Mouse (Mus musculus) erythroblast, adult 5-6 weeks (primary cell): ENCODE data around the gene Raver1. TPM values are rescaled to one million over a fixed set of nuclear protein-coding genes. Genes with fewer than 3 reads are reported as not detected.

ENCODE experiments used
- ATAC-seq: replicated peaks from 2 replicates; pipeline ENCODE4 v1.8.0; 2016; ENCODE audit warnings: moderate number of reproducible peaks, mild to moderate bottlenecking, moderate TSS enrichment, inconsistent platforms; ENCODE audit not compliant: poor library complexity, low FRiP score, severe bottlenecking
- total RNA-seq, 2 experiments: library from RNA; stranded (forward) in 1 of 2; stranded (reverse) in 1 of 2; fragments of 150-400 nt in 1 of 2; fragments of 200-764, 138-1000 nt in 1 of 2; gene quantifications; 2 replicates each; pipeline versions ENCODE4 v1.2.3 to v1.2.4; 2015 to 2017; ENCODE audit warnings: low replicate concordance in 2 of 2

Gene Raver1
- total RNA-seq (2015; ENCODE audit: low replicate concordance) (4.0 and 11.7 TPM in 2 replicates), total RNA-seq (2017; ENCODE audit: low replicate concordance) (3.8 and 7.8 TPM in 2 replicates)

DNA sequence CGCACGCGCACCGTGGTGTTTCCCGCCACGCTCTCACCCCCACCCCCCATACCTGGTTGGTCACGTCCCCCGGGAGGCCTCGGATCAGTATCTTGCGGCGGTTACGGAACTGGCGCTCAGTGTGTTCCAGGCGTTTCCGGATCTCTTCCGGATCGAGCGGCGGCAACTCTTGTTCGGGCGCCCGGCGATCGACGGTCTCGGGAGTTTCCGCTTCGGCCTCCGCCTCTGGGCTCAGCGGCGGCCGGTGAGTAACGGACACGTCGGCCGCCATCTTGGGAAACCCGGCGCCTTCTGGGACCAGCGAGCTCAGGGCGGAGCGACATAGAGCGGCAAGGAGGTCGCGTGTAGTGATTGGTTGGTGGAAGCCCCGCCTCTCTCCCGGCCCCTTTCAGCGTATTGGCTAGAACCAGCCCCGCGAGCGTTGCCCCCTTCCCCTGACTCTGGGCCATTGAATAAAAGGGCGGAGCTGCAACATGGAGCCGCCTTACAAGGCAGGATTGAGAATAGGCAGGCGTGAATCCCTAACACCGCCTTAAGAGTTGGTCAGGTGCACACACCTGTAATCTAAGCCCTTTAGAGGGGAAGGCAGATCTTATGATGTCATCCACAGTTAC, at the start of gene Raver1, which contains the start of gene Gm38431:
TSS of gene Raver1 (minus strand) at position 302 of the 614 bp plus-strand sequence.
TSS of gene Gm38431 (minus strand) at position 291 of the 614 bp plus-strand sequence.
- ATAC-seq: peak; percentile 96

DNA sequence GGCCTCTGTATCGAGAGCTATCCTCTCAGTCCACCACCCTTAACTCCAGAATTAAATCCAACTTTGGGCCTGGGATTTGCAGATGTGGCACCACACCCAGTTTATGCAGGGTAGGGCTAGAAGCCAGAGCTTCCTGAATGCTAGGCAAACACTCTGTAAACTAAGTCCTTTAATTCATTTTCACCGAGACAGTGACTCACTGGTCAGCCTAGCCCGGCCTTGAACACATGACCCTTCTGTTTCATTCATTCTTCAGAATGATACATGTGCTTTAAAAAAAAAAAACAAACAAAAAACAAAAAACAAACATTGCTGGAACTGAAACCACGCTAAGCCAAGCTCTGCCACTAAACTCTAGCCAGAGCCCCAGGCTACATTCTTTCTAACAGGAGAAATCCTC, 46.6 kb upstream of the Raver1 start:
- ATAC-seq: no peak

DNA sequence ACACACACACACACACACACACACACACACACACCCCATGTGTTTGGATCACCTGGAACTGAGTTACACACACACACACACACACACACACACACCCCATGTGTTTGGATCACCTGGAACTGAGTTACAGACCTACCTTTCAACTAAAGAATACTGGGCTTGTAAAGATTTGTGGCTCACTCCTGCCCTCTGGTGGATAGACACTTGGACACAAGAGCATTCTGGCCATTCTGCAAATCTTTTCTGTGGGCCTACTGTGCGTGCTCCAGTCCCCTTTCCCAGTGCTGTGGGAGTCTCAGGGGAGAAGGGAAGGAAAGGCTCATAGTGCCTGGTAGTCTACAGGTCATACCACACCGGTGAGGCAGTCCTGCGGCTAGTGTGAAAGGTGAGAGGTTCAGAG, 45.4 kb upstream of the Raver1 start:
- ATAC-seq: peak; percentile 77

DNA sequence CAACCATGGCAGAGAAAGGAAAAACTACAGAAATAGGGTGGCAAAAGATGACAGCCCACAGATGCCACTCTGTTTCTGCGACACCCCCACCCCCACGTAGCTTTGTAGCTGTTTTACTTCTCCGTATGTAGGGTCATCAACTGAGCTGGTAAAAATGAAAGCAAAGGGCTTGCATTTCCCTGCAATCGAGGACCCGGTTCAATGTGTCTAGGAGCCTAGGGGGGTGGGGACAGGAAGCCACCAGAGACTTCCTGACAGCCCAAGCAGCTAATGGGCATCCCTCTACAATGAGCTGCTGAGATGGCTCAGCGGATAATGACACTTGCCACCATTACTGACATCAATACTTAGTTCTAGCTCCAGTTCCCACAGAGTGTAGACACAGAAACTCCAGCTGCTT, 44.6 kb upstream of the Raver1 start:
- no peak for ATAC-seq

DNA sequence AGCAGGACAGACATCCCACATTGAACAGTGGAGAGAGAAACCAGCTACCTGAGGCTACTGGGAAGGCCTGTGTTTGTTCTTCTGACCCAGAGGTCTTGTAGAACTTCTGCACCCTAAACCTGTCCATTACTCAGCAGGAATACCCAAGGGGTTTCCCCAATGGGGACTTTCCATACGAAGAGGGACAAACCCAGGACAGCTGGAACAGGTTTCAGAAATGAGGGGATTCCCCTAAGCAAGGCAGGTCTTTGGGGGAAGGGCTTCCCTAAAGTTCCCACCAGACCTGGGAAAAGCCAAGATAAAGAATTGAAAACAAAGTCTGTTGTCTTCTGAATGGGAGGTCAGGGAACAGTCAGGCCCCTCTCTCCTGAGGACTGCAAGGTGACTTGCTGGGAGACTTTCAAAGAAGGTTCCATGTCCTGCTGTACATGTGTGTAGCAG, 44.2 kb upstream of the Raver1 start:
- ATAC-seq: no peak

DNA sequence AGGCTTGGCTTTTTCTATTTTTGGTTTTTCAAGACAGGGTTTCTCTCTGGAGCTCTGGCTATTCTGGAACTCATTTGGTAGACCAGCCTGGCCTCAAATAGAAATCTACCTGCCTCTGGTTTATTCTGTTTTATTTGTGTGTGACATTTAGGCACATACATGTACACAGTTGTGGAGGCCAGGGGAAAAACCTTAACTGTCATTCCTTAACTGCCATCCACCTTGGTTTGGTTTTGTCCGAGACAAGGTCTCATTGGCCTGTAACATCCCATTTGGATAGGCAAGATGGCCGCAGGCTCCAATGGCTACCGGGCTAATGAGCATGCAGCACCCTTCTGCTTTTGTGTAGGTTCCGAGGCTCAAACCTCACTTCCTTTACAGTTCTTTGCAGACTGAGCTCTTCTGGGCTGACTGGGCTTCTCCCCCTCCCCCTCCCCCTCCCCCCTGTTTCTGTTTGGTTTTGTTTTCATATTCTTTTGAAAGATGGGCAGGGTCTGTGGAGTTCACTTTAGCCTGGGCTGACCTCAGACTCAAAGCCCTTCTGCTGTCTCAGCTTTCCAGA, 43.6 kb upstream of the Raver1 start:
- ATAC-seq: no peak

DNA sequence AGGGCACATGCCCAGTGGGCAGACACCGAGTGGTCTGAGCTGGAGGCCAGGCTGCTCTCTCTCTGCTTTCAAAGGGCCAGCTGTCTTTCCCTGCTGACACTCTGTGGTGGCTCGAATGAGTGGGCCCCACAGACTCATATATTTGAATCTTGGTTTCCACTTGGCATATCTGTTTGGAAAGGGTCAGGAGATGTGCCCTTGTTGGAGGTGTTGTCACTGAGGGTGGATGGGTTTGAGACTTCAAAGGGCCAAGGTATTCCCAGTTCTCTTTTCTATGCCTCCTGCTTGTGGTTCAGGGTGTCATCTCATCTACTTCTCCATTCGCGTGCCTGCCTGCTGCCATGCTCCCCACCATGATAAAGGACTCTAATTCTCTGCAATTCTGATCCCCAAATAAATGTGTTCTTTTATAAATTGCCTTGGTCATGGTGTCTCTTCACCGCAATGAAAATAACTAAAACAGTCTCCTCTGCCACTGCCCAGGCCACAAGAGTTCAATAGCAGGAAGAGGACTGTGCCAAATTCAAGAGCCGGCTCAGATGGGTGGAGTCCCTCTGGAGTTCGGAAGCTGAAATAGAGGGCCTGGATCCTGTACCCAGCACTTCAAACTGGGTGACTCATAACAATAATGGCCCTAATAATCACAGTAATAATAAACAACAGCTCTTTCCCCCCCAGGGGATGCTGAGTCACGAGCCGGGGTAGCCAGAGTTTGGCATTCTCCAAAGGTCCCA, 43.0 kb upstream of the Raver1 start:
- ATAC-seq: no peak

DNA sequence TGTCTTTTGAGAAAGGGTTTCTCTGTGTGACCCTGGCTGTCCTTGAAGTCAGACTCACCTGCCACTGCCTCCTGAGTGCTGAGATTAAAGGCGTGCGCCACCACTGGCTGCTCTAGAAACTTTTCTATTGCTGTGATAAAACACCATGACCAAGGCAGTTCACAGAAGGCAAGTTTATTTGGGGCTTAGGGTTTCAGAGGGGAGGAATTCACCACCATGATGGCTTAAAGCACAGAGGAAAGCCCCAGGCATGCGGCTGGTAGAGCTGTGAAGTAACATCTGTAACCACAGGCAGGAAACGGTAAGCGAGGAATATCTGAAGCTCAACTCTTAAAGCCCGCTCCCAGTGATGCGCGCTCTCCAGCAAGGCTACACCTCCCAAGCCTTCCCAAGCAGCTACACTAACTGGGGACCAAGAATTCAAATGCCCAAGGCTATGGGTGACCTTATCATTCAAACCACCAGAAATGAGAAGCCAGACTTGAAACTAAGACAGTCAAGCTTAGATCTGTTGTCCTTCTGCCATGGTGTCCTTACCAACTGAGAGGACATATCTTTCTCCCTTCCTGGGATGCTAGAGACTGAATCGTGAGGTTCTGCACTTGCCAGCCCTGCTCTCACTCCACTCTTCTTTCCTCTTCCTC, 41.4 kb upstream of the Raver1 start:
- no peak for ATAC-seq

DNA sequence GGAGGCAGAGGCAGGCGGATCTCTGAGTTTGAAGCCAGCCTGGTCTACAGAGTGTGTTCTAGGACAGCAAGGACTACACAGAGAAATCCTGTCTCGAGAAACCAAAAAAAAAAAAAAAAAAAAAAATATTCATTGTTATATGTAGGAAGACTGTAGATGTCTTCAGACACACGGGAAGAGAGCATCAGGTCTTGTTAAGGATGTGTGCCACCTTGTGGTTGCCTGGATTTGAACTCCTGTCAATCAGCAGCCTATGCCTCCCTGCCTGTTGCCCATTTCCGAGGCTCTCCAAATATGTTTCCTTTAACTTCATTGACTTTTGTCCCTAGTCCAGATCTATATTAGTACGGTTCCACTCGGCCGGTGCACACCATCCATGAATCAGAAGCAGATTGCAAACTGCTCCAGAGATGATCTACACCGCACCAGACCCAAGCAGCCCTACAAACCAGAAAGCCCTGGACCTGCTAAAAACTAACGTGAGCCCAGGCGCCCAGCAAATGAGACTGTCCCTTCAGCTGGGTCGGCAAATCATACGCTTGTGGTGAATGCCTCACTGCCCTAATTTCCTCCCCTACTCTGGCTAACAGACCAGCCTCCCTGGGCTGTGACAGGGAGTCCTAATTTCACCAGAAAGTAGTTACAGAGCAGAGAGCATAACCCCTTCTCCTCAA, 40.4 kb upstream of the Raver1 start:
- ATAC-seq: no peak

DNA sequence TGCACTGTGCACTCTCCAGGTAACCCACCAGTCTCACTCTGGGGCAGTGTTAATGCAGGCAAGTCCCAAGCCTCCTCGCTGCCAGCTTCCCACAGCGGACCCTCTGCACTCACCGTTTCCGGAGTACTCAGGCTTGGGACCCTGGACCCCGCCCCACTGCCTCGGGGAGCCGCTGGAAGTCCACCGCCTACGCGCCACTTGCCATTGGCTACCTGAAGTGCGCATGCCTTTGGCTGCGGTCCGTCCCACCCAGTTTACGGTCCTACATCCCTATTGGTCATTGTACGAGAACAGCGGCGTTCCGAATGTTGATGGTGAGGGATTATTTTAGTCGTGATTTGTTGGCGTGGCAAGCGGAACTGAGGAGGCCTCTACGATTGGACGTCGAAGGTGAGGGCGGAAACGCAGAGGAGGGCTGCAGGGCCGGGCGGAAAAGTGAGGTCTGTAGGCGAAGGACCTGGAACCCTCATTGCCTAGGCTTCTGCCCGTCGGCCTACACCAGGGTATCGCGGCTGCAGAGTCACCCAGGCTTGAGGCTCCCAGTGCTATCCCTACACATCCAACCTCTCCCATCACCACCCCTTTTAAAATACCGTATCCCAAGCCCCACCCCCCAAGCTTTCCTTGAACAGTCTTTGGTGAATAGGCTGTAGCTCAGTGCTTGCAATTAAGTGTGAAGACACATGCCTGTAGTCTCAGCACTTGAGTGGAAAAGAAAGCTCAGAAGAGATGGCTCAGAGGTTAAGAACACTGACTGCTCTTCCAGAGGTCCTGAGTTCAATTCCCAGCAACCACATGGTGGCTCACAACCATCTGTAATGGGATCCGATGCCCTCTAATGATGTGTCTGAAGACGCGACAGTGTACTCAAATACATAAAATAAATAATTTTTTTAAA, 39.5 kb upstream of the Raver1 start, which contains the start of gene Tyk2:
TSS of gene Tyk2 (minus strand) at position 185 of the 898 bp plus-strand sequence.
- ATAC-seq: peak; percentile 94

DNA sequence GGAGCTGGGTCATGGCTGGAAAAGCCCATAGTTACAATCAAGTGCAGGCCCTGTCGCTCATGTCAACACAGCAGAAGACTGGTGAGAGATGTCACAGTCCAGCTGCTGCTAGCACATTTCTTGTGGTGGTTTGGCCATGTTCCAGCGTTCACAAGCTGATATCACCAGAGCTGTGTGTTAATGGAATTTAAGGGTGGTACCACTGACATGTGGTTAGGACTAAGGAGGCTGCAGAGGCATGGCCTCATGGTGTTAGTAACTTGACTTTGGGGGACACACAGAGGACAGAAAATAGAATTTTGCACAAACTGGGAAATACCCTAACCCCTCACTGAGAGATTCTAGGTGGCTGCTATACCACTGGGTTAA, 34.4 kb upstream of the Raver1 start:
- ATAC-seq: 0 out of 2 replicates have a peak, but pooled peaks have one; percentile 18

DNA sequence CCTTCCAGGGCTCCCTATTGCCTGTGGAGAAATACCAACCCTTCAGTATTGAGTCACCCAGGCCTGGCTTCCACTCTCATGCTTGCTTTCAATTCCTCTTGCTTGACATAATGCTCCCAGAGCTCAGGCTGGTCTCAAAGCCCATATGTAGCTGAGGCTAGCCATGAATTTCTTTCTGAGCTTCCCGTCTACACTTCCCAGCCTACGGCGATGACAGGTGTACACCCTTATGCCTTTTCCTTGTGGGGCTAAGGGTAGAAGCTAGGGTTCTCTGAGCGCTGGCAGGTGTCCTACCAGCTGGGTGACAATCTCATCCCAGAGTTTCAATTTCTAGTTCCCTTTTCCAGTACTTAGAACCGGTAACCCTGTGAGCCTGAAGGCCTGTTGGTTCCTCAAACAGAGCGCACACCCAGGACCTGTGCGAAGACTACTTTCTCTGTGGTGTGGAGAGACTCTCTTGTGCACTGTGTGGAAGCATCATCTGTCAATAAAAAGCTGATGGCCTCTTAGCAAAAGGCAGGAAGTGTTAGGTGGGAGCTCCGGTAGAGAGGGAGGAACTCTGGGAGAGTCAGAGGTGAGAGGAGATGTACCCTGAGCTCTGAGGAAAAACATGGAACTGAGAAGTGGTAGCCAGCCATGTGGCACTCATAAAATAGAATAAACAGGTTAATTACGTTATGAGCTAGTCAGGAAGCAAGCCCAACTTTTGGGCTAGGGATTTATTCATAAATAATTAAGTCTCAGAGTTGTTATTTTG, 33.9 kb upstream of the Raver1 start:
- ATAC-seq: no peak

DNA sequence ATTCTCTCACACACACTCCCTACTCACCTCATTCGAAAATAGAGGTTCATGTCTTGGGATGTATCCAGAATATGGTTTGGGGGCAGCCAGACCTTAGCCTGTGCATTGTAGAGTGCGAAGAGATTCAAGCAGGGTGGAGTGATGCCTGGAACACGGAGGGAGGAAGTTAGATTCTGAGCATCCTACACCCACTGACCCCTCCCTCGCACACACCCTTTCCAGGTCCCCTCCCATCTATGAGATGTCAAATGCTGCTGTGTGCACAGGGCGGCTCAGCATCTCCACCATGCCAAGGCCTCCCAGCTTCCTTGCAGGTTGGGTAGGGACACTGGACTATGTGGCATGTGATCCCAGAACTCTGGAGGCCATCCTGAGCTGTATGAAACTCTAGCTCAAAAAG, 33.0 kb upstream of the Raver1 start:
- ATAC-seq: no peak

DNA sequence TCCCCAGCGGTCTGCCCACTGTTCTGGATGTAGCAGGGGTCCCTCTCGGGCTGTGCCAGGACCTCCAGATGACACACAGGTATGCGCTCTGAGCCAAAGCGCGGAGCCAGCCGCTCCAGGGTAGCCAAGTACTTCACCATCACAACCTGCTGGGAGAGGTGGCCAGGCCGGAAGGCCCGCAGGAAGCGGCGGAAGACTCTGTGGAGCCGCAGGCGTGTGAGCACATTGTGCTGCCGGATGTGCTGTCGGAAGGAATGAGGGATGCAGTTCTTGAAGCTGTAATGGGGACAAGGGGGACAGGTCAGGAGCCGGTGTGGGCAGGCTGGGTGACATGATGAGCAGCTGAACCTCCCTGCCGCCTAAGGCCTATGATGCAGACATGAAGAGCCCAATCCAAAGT, 29.7 kb upstream of the Raver1 start:
- 0 out of 2 replicates have a peak, but pooled peaks have one; percentile 16 for ATAC-seq

DNA sequence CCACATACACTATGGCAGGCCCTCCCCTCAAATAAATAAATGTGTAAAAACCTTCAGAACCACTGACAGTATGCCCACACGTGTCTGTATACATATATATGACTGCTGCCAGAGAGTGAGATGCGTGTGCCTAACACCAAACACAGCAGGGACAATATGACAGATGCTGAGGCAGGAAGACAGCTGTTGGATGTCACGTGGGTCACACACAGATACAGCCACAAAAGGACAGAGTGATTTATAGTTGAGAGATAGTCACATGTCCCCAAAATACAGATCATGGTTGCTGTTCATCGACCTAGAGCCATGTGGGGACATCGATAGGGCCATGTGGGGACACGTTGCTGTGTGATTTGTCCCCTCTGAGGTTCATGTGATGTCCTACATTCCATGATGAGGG, 25.3 kb upstream of the Raver1 start:
- ATAC-seq: no peak

DNA sequence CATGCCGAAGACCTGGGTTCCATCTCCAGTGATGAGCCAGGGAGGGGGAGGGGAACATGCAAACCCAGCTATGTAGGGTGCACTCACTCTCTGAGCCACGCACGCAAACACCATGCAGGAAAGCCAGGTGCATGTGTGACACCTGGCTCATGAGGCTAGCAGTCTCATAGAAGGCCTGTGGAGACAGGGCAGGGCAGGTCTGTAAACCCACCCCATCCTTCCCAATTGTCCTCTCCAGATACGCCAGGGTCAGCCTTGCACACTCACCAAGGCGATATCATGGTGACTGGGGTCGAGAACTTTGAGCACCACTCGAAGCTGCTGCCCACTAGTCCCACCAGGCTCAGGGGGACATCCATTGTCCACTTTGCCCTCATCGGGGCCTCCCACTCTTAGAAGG, 23.3 kb upstream of the Raver1 start:
- no peak for ATAC-seq

DNA sequence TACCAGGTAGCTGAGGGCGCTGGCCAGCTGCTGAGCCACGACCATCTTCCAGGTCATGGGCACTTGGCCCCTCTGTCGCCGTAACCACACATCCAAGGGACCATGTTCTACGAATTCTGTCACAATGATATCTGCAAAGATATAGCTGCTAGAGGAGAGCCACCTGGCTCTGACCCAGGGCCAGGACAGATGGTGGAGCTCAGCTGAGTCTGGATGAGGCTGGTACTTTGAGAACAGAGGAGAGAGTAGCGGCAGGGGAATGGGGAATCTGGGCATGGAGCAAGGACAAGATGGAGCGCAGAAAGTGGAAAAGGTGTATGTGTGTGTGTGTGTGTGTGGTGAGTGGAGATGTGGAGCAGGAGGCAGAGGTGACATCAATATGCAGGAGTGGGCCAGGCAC, 22.4 kb upstream of the Raver1 start:
- no peak for ATAC-seq

DNA sequence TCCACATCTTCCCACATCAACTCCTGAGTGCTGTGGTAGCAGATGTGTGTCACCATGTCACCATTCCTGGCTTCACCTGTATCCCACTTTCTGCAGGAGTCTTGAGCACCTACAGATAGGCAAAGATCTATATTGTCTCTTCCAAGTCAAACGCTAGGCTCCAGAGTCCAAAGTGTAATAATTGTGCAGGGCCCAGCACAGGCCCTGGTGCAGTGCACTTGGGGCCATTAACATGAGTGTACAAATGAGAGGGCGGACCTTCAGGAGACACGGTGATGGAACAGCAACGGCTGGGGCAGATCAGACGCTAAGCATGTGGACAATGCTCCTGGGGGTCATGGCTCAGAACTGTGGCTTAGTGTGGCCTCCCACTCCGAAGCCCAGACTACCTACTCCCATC, 21.9 kb upstream of the Raver1 start:
- no peak for ATAC-seq
